Mouse (Mus musculus): ENCODE results near the gene Rhob. TPM values are rescaled to one million over a fixed set of nuclear protein-coding genes. Genes with fewer than 3 reads are reported as not detected.

Gene Rhob
- total and polyA plus RNA-seq, 2 experiments = 12.8 to 31.0 TPM

GRCm38 (mm10) chr12:8452766-8453621, 46.8 kb downstream of the Rhob start:
- no peak for TF ChIP-seq CTCF (IDR thresholded peaks at IDR 0.05; ENCODE audit: low read depth, low read length)
- TF ChIP-seq POLR2A (IDR thresholded peaks at IDR 0.05; ENCODE audit: extremely low read depth, insufficient read depth, low read length) = no peak
- no peaks in the 10 kb centered on the region for H3K27me3 ChIP-seq (ENCODE audit: control insufficient read depth, insufficient read depth, low read length)
- H3K4me3 ChIP-seq (ENCODE audit: insufficient read depth, low read depth, low read length) = no peak overlapping the region
- peak; percentile 96 for DNase-seq (ENCODE audit: extremely low read depth, low read depth, low spot score)
- 16% methylated on average over 7 of the region's 7 CpGs for WGBS
- peaks cover 20% of the 10 kb centered on the region for H3K4me1 ChIP-seq (ENCODE audit: control insufficient read depth, insufficient read depth, low read length)
- H3K27ac ChIP-seq (replicated peaks; ENCODE audit: insufficient read depth, low read depth, low read length) = peak overlapping the region; percentile 73
- no peaks in the 10 kb centered on the region for H3K79me2 ChIP-seq (ENCODE audit: control insufficient read depth, insufficient read depth, low read length)
- no peaks in the 10 kb centered on the region for H3K36me3 ChIP-seq (ENCODE audit: control insufficient read depth, insufficient read depth, low read length)
- no peak overlapping the region for H3K9ac ChIP-seq (ENCODE audit: low read depth, low read length)

GRCm38 (mm10) chr12:8451571-8452485, 48.0 kb downstream of the Rhob start:
- DNase-seq (ENCODE audit: extremely low read depth, low read depth, low spot score) = no peak
- Histone ChIP-seq H3K27ac (replicated peaks; ENCODE audit: insufficient read depth, low read depth, low read length) (peak overlapping the region; percentile 63), H3K4me3 (ENCODE audit: insufficient read depth, low read depth, low read length) (no peak overlapping the region), H3K4me1 (ENCODE audit: control insufficient read depth, insufficient read depth, low read length) (peaks cover 20% of the 10 kb centered on the region), H3K36me3 (ENCODE audit: control insufficient read depth, insufficient read depth, low read length) (no peaks in the 10 kb centered on the region), H3K9ac (ENCODE audit: low read depth, low read length) (no peak overlapping the region), H3K79me2 (ENCODE audit: control insufficient read depth, insufficient read depth, low read length) (no peaks in the 10 kb centered on the region), H3K27me3 (ENCODE audit: control insufficient read depth, insufficient read depth, low read length) (no peaks in the 10 kb centered on the region)
- TF ChIP-seq POLR2A (IDR thresholded peaks at IDR 0.05; ENCODE audit: extremely low read depth, insufficient read depth, low read length) (no peak), CTCF (IDR thresholded peaks at IDR 0.05; ENCODE audit: low read depth, low read length) (no peak)
- WGBS = 80% methylated on average over 7 of the region's 7 CpGs

- H3K4me3 ChIP-seq (ENCODE audit: insufficient read depth, low read depth, low read length) = no peak overlapping the region
- no peaks in the 10 kb centered on the region for H3K36me3 ChIP-seq (ENCODE audit: control insufficient read depth, insufficient read depth, low read length)
- DNase-seq (ENCODE audit: extremely low read depth, low read depth, low spot score) = no peak
- no peak overlapping the region for H3K27ac ChIP-seq (replicated peaks; ENCODE audit: insufficient read depth, low read depth, low read length)
- H3K4me1 ChIP-seq (ENCODE audit: control insufficient read depth, insufficient read depth, low read length) = peaks cover 20% of the 10 kb centered on the region
- no peak overlapping the region for H3K9ac ChIP-seq (ENCODE audit: low read depth, low read length)
- 84% methylated on average over 6 of the region's 6 CpGs for WGBS
- no peaks in the 10 kb centered on the region for H3K79me2 ChIP-seq (ENCODE audit: control insufficient read depth, insufficient read depth, low read length)
- no peak for TF ChIP-seq CTCF (IDR thresholded peaks at IDR 0.05; ENCODE audit: low read depth, low read length)
- no peak for TF ChIP-seq POLR2A (IDR thresholded peaks at IDR 0.05; ENCODE audit: extremely low read depth, insufficient read depth, low read length)
- no peaks in the 10 kb centered on the region for H3K27me3 ChIP-seq (ENCODE audit: control insufficient read depth, insufficient read depth, low read length)
Measured at GRCm38 (mm10) chr12:8450639-8451038, 49.2 kb downstream of the Rhob start.

DNA sequence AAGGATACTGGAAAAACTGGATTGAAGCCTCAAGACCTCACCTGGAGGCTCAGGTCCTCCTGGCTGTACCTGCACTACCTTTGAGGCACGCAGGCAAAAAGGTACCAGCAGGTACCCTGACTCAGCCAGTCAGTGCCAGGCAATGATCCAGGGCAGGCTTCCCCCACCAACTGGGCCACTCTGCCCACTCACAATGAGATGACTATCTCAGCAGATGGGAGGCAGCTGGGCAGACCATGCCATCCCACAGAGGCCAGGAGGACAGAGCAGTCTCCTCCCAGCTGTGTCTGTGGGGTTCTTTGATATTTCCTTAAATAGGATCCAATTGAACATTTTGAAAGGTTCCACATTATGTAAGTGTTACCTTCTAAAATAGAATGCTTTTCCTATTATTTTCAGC, 49.8 kb downstream of the Rhob start:
- WGBS = 100% methylated on average over 1 of the region's 1 CpGs
- no peak for TF ChIP-seq CTCF (IDR thresholded peaks at IDR 0.05; ENCODE audit: low read depth, low read length)
- no peak for TF ChIP-seq POLR2A (IDR thresholded peaks at IDR 0.05; ENCODE audit: extremely low read depth, insufficient read depth, low read length)
- no peak for DNase-seq (ENCODE audit: extremely low read depth, low read depth, low spot score)
- no peak overlapping the region for H3K27ac ChIP-seq (replicated peaks; ENCODE audit: insufficient read depth, low read depth, low read length)
- no peaks in the 10 kb centered on the region for H3K36me3 ChIP-seq (ENCODE audit: control insufficient read depth, insufficient read depth, low read length)
- no peak overlapping the region for H3K4me3 ChIP-seq (ENCODE audit: insufficient read depth, low read depth, low read length)
- no peaks in the 10 kb centered on the region for H3K79me2 ChIP-seq (ENCODE audit: control insufficient read depth, insufficient read depth, low read length)
- H3K4me1 ChIP-seq (ENCODE audit: control insufficient read depth, insufficient read depth, low read length) = peaks cover 20% of the 10 kb centered on the region
- H3K9ac ChIP-seq (ENCODE audit: low read depth, low read length) = no peak overlapping the region
- no peaks in the 10 kb centered on the region for H3K27me3 ChIP-seq (ENCODE audit: control insufficient read depth, insufficient read depth, low read length)

Other genes with a start within 250 kb of the Rhob start
- not detected in 2 replicates for gene Gdf7, start 198.1 kb downstream of the Rhob start, total RNA-seq (2014; rRNA removed)
- gene Gdf7, start 198.1 kb downstream of the Rhob start, polyA plus RNA-seq (2012; rRNA removed) = not detected in 2 replicates
- gene Hs1bp3, start 186.6 kb downstream of the Rhob start, total RNA-seq (2014; rRNA removed) = 3.0 and 5.2 TPM in 2 replicates
- gene Hs1bp3, start 186.6 kb downstream of the Rhob start, polyA plus RNA-seq (2012; rRNA removed) = 13.5 and 16.6 TPM in 2 replicates
- not detected in 2 replicates for gene Slc7a15, start 99.1 kb upstream of the Rhob start, total RNA-seq (2014; rRNA removed)
- 0.12 TPM in 1 of 2 replicates, not detected in the other for gene Slc7a15, start 99.1 kb upstream of the Rhob start, polyA plus RNA-seq (2012; rRNA removed)
- gene Pum2, start 174.1 kb upstream of the Rhob start, total RNA-seq (2014; rRNA removed) = 43.0 and 59.5 TPM in 2 replicates
- 16.0 and 18.0 TPM in 2 replicates for gene Pum2, start 174.1 kb upstream of the Rhob start, polyA plus RNA-seq (2012; rRNA removed)